Mouse (Mus musculus) adrenal gland, postnatal 4 days (tissue): ENCODE data around the gene Trim52. TPM values are rescaled to one million over a fixed set of nuclear protein-coding genes. Genes with fewer than 3 reads are reported as not detected.

ENCODE experiments used
- total RNA-seq, 2 experiments: library from RNA; stranded (reverse); gene quantifications; 2 replicates each; pipeline ENCODE4 v1.2.3; 2021

The Trim52 gene
- total RNA-seq, 2 experiments from 2014 or later = not detected

Other genes with a start within 250 kb of the Trim52 start
- gene Spry2, start 209.4 kb upstream of the Trim52 start, total RNA-seq = 10 to 100 TPM; 51.5 to 55.0 TPM